Mouse (Mus musculus) hindlimb bud, embryonic 11.5 days (tissue): ENCODE measurements at regions not wholly inside any gene's neighbourhood (a gene's known extent, or its start where the extent isn't known, plus 50 kb on each side); places are given as distances from the start of the nearest gene placed in this dataset.

Source experiments
- DNase-seq: peaks from one replicate; pipeline ENCODE4 v3.0.0-alpha.2; 2012; ENCODE audit warnings: low read depth, low spot score; ENCODE audit errors: extremely low spot score

- DNase-seq, result no peak
Observed at GRCm38 (mm10) chr8:30458136-30458535, 2970.4 kb upstream of the 5930422O12Rik start.

GRCm38 (mm10) chr8:30482956-30483355 lies 2945.6 kb upstream of the 5930422O12Rik start:
- DNase-seq, result no peak

- DNase-seq, result no peak
Observed at GRCm38 (mm10) chr8:30494851-30495355, 2933.6 kb upstream of the 5930422O12Rik start.

- DNase-seq, result no peak
Observed at GRCm38 (mm10) chr8:30502164-30502563, 2926.3 kb upstream of the 5930422O12Rik start.

GRCm38 (mm10) chr8:30511358-30511757 lies 2917.2 kb upstream of the 5930422O12Rik start:
- no peak for DNase-seq

GRCm38 (mm10) chr8:30522806-30523462 lies 2905.6 kb upstream of the 5930422O12Rik start:
- DNase-seq, result no peak

- no peak for DNase-seq
Observed at GRCm38 (mm10) chr8:30532862-30533500, 2895.5 kb upstream of the 5930422O12Rik start.

GRCm38 (mm10) chr8:30533501-30533870 lies 2895.0 kb upstream of the 5930422O12Rik start:
- DNase-seq, result no peak

GRCm38 (mm10) chr8:30535450-30535849 lies 2893.1 kb upstream of the 5930422O12Rik start:
- DNase-seq, result no peak

- no peak for DNase-seq
Observed at GRCm38 (mm10) chr8:30542196-30542595, 2886.3 kb upstream of the 5930422O12Rik start.

- DNase-seq, result no peak
Observed at GRCm38 (mm10) chr8:30547820-30548219, 2880.7 kb upstream of the 5930422O12Rik start.

- DNase-seq, result no peak
Observed at GRCm38 (mm10) chr8:30551051-30551450, 2877.5 kb upstream of the 5930422O12Rik start.

GRCm38 (mm10) chr8:30557429-30557828 lies 2871.1 kb upstream of the 5930422O12Rik start:
- no peak for DNase-seq

GRCm38 (mm10) chr8:30561323-30562207 lies 2866.9 kb upstream of the 5930422O12Rik start:
- peak; percentile 33 for DNase-seq

GRCm38 (mm10) chr8:30569799-30570198 lies 2858.7 kb upstream of the 5930422O12Rik start:
- no peak for DNase-seq

GRCm38 (mm10) chr8:30570547-30570946 lies 2858.0 kb upstream of the 5930422O12Rik start:
- DNase-seq, result no peak

- DNase-seq, result no peak
Observed at GRCm38 (mm10) chr8:30587508-30587907, 2841.0 kb upstream of the 5930422O12Rik start.

GRCm38 (mm10) chr8:30602421-30602820 lies 2826.1 kb upstream of the 5930422O12Rik start:
- no peak for DNase-seq

- no peak for DNase-seq
Observed at GRCm38 (mm10) chr8:30630332-30630731, 2798.2 kb upstream of the 5930422O12Rik start.

- DNase-seq, result no peak
Observed at GRCm38 (mm10) chr8:30636791-30637190, 2791.7 kb upstream of the 5930422O12Rik start.

GRCm38 (mm10) chr8:30642866-30643690 lies 2785.4 kb upstream of the 5930422O12Rik start:
- DNase-seq, result no peak
